Mouse (Mus musculus): ENCODE data around the gene Srebf2. TPM values are rescaled to one million over a fixed set of nuclear protein-coding genes. Genes with fewer than 3 reads are reported as not detected.
"Not testable (repeated sequence)": the region's sequence is repeated elsewhere in the genome, so short reads cannot be mapped to it uniquely, and the experiment has no call there.

Gene Srebf2
- total RNA-seq, 1 experiment from 2014 or later, result 43.2 TPM

GRCm38 (mm10) chr15:82236565-82236964 lies 89.6 kb downstream of the Srebf2 start:
- ATAC-seq (replicated peaks; ENCODE audit: insufficient number of reproducible peaks, low FRiP score, low TSS enrichment, poor library complexity, severe bottlenecking), result peak; percentile 82

GRCm38 (mm10) chr15:82243311-82243710 lies 96.3 kb downstream of the Srebf2 start:
- ATAC-seq (replicated peaks; ENCODE audit: insufficient number of reproducible peaks, low FRiP score, low TSS enrichment, poor library complexity, severe bottlenecking), result no peak

GRCm38 (mm10) chr15:82243742-82244114 lies 96.7 kb downstream of the Srebf2 start:
- ATAC-seq (replicated peaks; ENCODE audit: insufficient number of reproducible peaks, low FRiP score, low TSS enrichment, poor library complexity, severe bottlenecking), result no peak

- ATAC-seq (replicated peaks; ENCODE audit: insufficient number of reproducible peaks, low FRiP score, low TSS enrichment, poor library complexity, severe bottlenecking), result peak; percentile 96
These were observed 97.3 kb downstream of the Srebf2 start, which contains the start of gene Cenpm for GRCm38 (mm10) chr15:82244115-82244804. Gene Cenpm, minus strand, starts transcription at chr15:82244748.

- not testable (repeated sequence) for ATAC-seq (replicated peaks; ENCODE audit: insufficient number of reproducible peaks, low FRiP score, low TSS enrichment, poor library complexity, severe bottlenecking)
These were observed 97.8 kb downstream of the Srebf2 start for GRCm38 (mm10) chr15:82244805-82245161.

- no peak for ATAC-seq (replicated peaks; ENCODE audit: insufficient number of reproducible peaks, low FRiP score, low TSS enrichment, poor library complexity, severe bottlenecking)
These were observed 100.3 kb downstream of the Srebf2 start for GRCm38 (mm10) chr15:82247131-82247776.

GRCm38 (mm10) chr15:82251579-82251978 lies 104.6 kb downstream of the Srebf2 start:
- ATAC-seq (replicated peaks; ENCODE audit: insufficient number of reproducible peaks, low FRiP score, low TSS enrichment, poor library complexity, severe bottlenecking), result no peak

- no peak for ATAC-seq (replicated peaks; ENCODE audit: insufficient number of reproducible peaks, low FRiP score, low TSS enrichment, poor library complexity, severe bottlenecking)
These were observed 105.1 kb downstream of the Srebf2 start, which contains the start of gene 1500009C09Rik for GRCm38 (mm10) chr15:82252097-82252496. Gene 1500009C09Rik, plus strand, starts transcription at chr15:82252397.

Other genes with a start within 250 kb of the Srebf2 start
- 7.9 to 13.7 TPM (median 8.1 TPM) in 3 replicates for gene Polr3h, start 220.9 kb upstream of the Srebf2 start, total RNA-seq (2017)
- 0.19 TPM in 1 of 3 replicates, not detected in the others for gene Csdc2, start 210.4 kb upstream of the Srebf2 start, total RNA-seq (2017)
- 6.8 to 24.4 TPM (median 11.1 TPM) in 3 replicates for gene Pmm1, start 186.3 kb upstream of the Srebf2 start, total RNA-seq (2017)
- gene 1700029P11Rik, start 166.6 kb upstream of the Srebf2 start, total RNA-seq (2017), result not detected in 3 replicates
- 37.3 to 62.6 TPM (median 61.9 TPM) in 3 replicates for gene Xrcc6, start 159.3 kb upstream of the Srebf2 start, total RNA-seq (2017)
- gene Desi1, start 113.3 kb upstream of the Srebf2 start, total RNA-seq (2017), result 3.2 to 7.3 TPM (median 4.8 TPM) in 3 replicates
- 111 to 112 TPM (median 112 TPM) in 3 replicates for gene Snu13, start 99.6 kb upstream of the Srebf2 start, total RNA-seq (2017)
- gene 4930407I10Rik, start 88.0 kb upstream of the Srebf2 start, total RNA-seq (2017), result not detected in 3 replicates
- not detected in 3 replicates for gene Mei1, start 77.2 kb upstream of the Srebf2 start, total RNA-seq (2017)
- 28.6 to 54.3 TPM (median 43.2 TPM) in 3 replicates for gene Ccdc134, start 19.3 kb upstream of the Srebf2 start, total RNA-seq (2017)
- not detected in 3 replicates for gene Shisa8, start 65.6 kb downstream of the Srebf2 start, total RNA-seq (2017)
- 13.6 to 19.3 TPM (median 17.9 TPM) in 3 replicates for gene Tnfrsf13c, start 77.2 kb downstream of the Srebf2 start, total RNA-seq (2017)
- gene Cenpm, start 97.6 kb downstream of the Srebf2 start, total RNA-seq (2017), result not detected in 3 replicates
- gene 1500009C09Rik, start 105.2 kb downstream of the Srebf2 start, total RNA-seq (2017), result not detected in 3 replicates
- gene Sept3, start 127.7 kb downstream of the Srebf2 start, total RNA-seq (2017), result 0.48 TPM in 1 of 3 replicates, not detected in the others
- gene Wbp2nl, start 151.8 kb downstream of the Srebf2 start, total RNA-seq (2017), result not detected in 3 replicates
- gene Naga, start 191.7 kb downstream of the Srebf2 start, total RNA-seq (2017), result 155 to 216 TPM (median 169 TPM) in 3 replicates
- gene Pheta2, start 191.8 kb downstream of the Srebf2 start, total RNA-seq (2017), result 6.1 to 11.4 TPM (median 7.8 TPM) in 3 replicates
- gene Smdt1, start 191.8 kb downstream of the Srebf2 start, total RNA-seq (2017), result 57.5 to 129 TPM (median 113 TPM) in 3 replicates
- 139 to 263 TPM (median 256 TPM) in 3 replicates for gene Ndufa6, start 207.1 kb downstream of the Srebf2 start, total RNA-seq (2017)
- gene Cyp2d22, start 233.1 kb downstream of the Srebf2 start, total RNA-seq (2017), result 0.57 to 2.1 TPM in 2 of 3 replicates, not detected in the other
- gene Cyp2d11, start 246.8 kb downstream of the Srebf2 start, total RNA-seq (2017), result not detected in 3 replicates